Mouse (Mus musculus) MEL (cell line): ENCODE results near the gene Dap.

Source experiments
- CHD1 ChIP-seq: IDR thresholded peaks from 2 replicates; pipeline ENCODE4 v1.6.1; 2012; ENCODE audit warnings: low read depth, mild to moderate bottlenecking, inconsistent platforms, low read length, improper control_type of control experiment
- CHD2 ChIP-seq: IDR thresholded peaks from 2 replicates; pipeline ENCODE4 v1.6.1; 2011; ENCODE audit warnings: low read length, improper control_type of control experiment
- CTCF ChIP-seq, 3 experiments: IDR thresholded peaks in 2 of 3; conservative IDR thresholded peaks in 1 of 3; 2 replicates each; pipeline ENCODE4 v1.5.1; 2011 to 2012; ENCODE audit warnings: low read length in 3 of 3, low read depth in 2 of 3, mild to moderate bottlenecking in 2 of 3, improper control_type of control experiment in 1 of 3, inconsistent platforms in 1 of 3, mixed read lengths in 1 of 3, moderate library complexity in 1 of 3; ENCODE audit not compliant: control insufficient read depth in 1 of 3, insufficient read depth in 1 of 3, poor library complexity in 1 of 3, severe bottlenecking in 1 of 3
- EP300 ChIP-seq, 2 experiments: IDR thresholded peaks; 2 replicates each; pipeline ENCODE4 v1.6.1; 2011; ENCODE audit warnings: improper control_type of control experiment in 2 of 2, low read length in 2 of 2, low read depth in 1 of 2, mild to moderate bottlenecking in 1 of 2
- ETS1 ChIP-seq: IDR thresholded peaks from 2 replicates; pipeline ENCODE4 v1.6.1; 2012; ENCODE audit warnings: low read depth, mild to moderate bottlenecking, inconsistent platforms, low read length, improper control_type of control experiment, moderate library complexity
- GATA1 ChIP-seq: IDR thresholded peaks from 2 replicates; pipeline ENCODE4 v1.6.1; 2011; ENCODE audit warnings: low read depth, low read length, improper control_type of control experiment
- KAT2A ChIP-seq: conservative IDR thresholded peaks from 2 replicates; pipeline ENCODE4 v1.6.1; 2012; ENCODE audit warnings: low read depth, low read length, improper control_type of control experiment, inconsistent platforms
- MEF2A ChIP-seq: IDR thresholded peaks from 2 replicates; pipeline ENCODE4 v1.6.1; 2014; ENCODE audit warnings: low read depth, mild to moderate bottlenecking, inconsistent platforms, low read length, improper control_type of control experiment; ENCODE audit not compliant: poor library complexity, insufficient replicate concordance, severe bottlenecking; ENCODE audit errors: extremely low read depth
- POLR2A ChIP-seq, 2 experiments: IDR thresholded peaks; 2 replicates each; pipeline ENCODE4 v1.6.1; 2011 to 2012; ENCODE audit warnings: low read length in 2 of 2, mild to moderate bottlenecking in 2 of 2, control low read depth in 1 of 2, improper control_type of control experiment in 1 of 2, low read depth in 1 of 2, moderate library complexity in 1 of 2; ENCODE audit not compliant: control insufficient read depth in 1 of 2, insufficient read depth in 1 of 2, poor library complexity in 1 of 2
- TBP ChIP-seq: IDR thresholded peaks from 2 replicates; pipeline ENCODE4 v1.8.0; 2011; ENCODE audit warnings: low read depth, low read length, improper control_type of control experiment
- USF1 ChIP-seq: IDR thresholded peaks from 2 replicates; pipeline ENCODE4 v1.6.1; 2014; ENCODE audit warnings: low read depth, mild to moderate bottlenecking, inconsistent platforms, low read length, improper control_type of control experiment, moderate library complexity
- ZNF384 ChIP-seq: IDR thresholded peaks from 2 replicates; pipeline ENCODE4 v1.6.1; 2012; ENCODE audit warnings: low read depth, mild to moderate bottlenecking, inconsistent platforms, low read length, improper control_type of control experiment

DNA sequence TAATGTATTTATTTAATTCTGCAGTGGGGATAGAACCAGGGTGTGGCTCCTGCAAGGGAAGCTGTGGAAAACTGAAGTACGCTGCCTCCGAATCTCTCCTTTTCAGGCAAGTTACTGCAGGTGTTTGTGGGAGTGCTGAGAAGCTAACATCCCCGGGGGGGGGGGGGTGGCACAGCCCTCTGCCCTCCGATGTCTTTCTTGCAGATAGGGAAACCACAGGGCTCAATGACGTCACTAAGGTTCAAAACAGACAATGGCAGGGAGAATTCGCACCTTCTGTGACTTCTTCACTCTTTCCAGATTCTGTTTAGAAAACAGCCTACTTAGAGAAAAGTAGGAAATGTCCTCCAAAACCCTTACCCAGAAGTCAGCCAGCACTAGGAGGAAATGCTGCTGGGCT lies 1.9 kb upstream of the Dap start:
- TF ChIP-seq EP300 (IDR thresholded peaks at IDR 0.05; ENCODE audit: low read depth in 1 of 2, low read length in 2 of 2): no peak
- no peak for TF ChIP-seq USF1
- no peak for TF ChIP-seq POLR2A (IDR thresholded peaks at IDR 0.05; ENCODE audit: control insufficient read depth in 1 of 2, insufficient read depth in 1 of 2, low read depth in 1 of 2, low read length in 2 of 2, poor library complexity in 1 of 2)
- TF ChIP-seq GATA1: no peak
- TF ChIP-seq ZNF384: no peak
- no peak for TF ChIP-seq CTCF (IDR thresholded peaks at IDR 0.05 in 2 of 3, conservative IDR thresholded peaks at IDR 0.05 in 1 of 3; ENCODE audit: control insufficient read depth in 1 of 3, insufficient read depth in 1 of 3, low read depth in 2 of 3, low read length in 3 of 3, poor library complexity in 1 of 3, severe bottlenecking in 1 of 3)
- TF ChIP-seq KAT2A: no peak
- TF ChIP-seq MEF2A: no peak
- no peak for TF ChIP-seq CHD2
- TF ChIP-seq TBP: no peak
- TF ChIP-seq ETS1: no peak; the same call in 1 of the 2 replicates
- TF ChIP-seq CHD1: no peak
